Mouse (Mus musculus) limb, embryonic 14.5 days (tissue): ENCODE data around the gene Vamp8. TPM values are rescaled to one million over a fixed set of nuclear protein-coding genes. Genes with fewer than 3 reads are reported as not detected.
A peak's percentile ranks its signal among the peaks of the same experiment; 100 is the strongest.

Source experiments
- ATAC-seq: fragments of 200-750 bp; cut with Nextera tagmentation; 2 replicates; pipeline ENCODE4 v1.8.0; 2017; ENCODE audit warnings: low read depth, moderate number of reproducible peaks, moderate TSS enrichment; ENCODE audit not compliant: low FRiP score
- DNase-seq: peaks from one replicate; pipeline ENCODE4 v3.0.0-alpha.2; 2015; ENCODE audit warnings: low spot score
- H3K27ac ChIP-seq: fragments of 300-500 bp; sonication (generic); replicated peaks from 2 replicates; pipeline ENCODE4 v1.5.1; 2014; ENCODE audit warnings: low read depth, mild to moderate bottlenecking, low read length, moderate library complexity, mixed read lengths
- H3K27me3 ChIP-seq: fragments of 300-500 bp; sonication (generic); 2 replicates; pipeline ENCODE4 v1.6.1; 2014; ENCODE audit warnings: low read length, mixed read lengths; ENCODE audit not compliant: control insufficient read depth, insufficient read depth
- H3K36me3 ChIP-seq: fragments of 300-500 bp; sonication (generic); 2 replicates; pipeline ENCODE4 v1.6.1; 2014; ENCODE audit warnings: mild to moderate bottlenecking, low read length, moderate library complexity, mixed read lengths; ENCODE audit not compliant: control insufficient read depth, insufficient read depth
- H3K4me1 ChIP-seq: fragments of 300-500 bp; sonication (generic); 2 replicates; pipeline ENCODE4 v1.6.1; 2014; ENCODE audit warnings: antibody characterized with exemption, low read length, mixed read lengths; ENCODE audit not compliant: control insufficient read depth, insufficient read depth
- H3K4me2 ChIP-seq: fragments of 300-500 bp; sonication (generic); replicated peaks from 2 replicates; pipeline ENCODE4 v1.6.1; 2014; ENCODE audit warnings: low read depth, mild to moderate bottlenecking, low read length, moderate library complexity; ENCODE audit not compliant: severe bottlenecking
- H3K4me3 ChIP-seq: fragments of 300-500 bp; sonication (generic); replicated peaks from 2 replicates; pipeline ENCODE4 v1.5.1; 2014; ENCODE audit warnings: low read length
- H3K9ac ChIP-seq: fragments of 300-500 bp; sonication (generic); 2 replicates; pipeline ENCODE4 v1.6.1; 2014; ENCODE audit warnings: mild to moderate bottlenecking, low read depth, low read length, moderate library complexity; ENCODE audit not compliant: severe bottlenecking
- H3K9me3 ChIP-seq: fragments of 300-500 bp; sonication (generic); 2 replicates; pipeline ENCODE4 v1.6.1; 2016; ENCODE audit warnings: low read length; ENCODE audit not compliant: control insufficient read depth
- POLR2A ChIP-seq: fragments of 200-500 bp; IDR thresholded peaks from 2 replicates; pipeline ENCODE4 v1.8.0; 2012; ENCODE audit warnings: inconsistent platforms, mild to moderate bottlenecking, moderate library complexity, borderline replicate concordance; ENCODE audit not compliant: insufficient read depth, insufficient read length; ENCODE audit errors: extremely low read depth
- WGBS: fragments of 180-500 bp; shearing (Covaris S2); extraction: QIAGEN DNeasy Blood & Tissue Kit; methylation state at CpG from one replicate; pipeline ENCODE4 v1.1.7; 2014; 5-methylcytosine and 5-hydroxymethylcytosine counted together
- polyA plus RNA-seq, 2 experiments: library from polyadenylated mRNA; depleted of rRNA in 1 of 2; stranded (reverse) in 1 of 2; unstranded in 1 of 2; fragments of >200 nt; fragmentation: Nextera tagmentation in 1 of 2; extraction: Ambion mirVana in 1 of 2; gene quantifications; 2 replicates each; pipeline versions ENCODE4 v1.2.1 to v1.2.3; 2012 to 2014

Gene Vamp8
- polyA plus RNA-seq, 2 experiments: 125 to 173 TPM

DNA sequence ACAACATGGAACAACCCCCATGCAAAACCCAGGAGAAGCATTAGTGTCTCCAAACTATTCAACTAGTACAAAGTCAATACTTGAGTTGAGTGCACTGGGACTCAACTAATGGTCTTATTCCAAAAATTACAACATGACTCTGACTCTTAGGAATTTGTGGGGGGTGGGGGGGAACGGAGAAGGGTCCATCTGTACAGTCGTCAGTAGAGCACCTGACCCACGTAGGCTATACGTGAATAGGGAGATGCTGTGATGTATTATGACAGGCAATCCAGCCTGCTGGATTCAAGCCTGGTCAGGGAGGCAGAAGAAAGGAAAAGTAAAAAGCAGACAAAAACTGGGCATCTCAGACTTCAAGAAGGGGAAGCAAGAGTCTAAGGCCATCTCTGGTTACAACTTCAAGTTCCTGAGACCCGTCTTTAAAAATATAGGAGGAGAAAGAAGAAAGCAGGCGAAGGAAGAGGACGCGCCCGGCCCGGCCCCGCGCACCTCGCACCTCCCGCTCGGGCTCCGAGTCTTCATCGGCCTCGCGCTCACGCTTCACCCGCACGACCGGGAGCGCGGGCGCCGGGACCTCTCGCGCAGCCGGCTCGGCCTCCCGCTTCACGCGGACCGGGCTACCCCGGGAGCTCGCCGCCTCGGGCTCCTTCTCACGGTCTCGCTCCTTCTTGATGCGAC is 46.0 kb downstream of the Vamp8 start:
- ATAC-seq: peak; percentile 28; the same call in 1 of the 2 replicates
- no peak for DNase-seq
- H3K9ac ChIP-seq: peak overlapping the region; percentile 82
- peaks cover 18% of the 10 kb centered on the region for H3K36me3 ChIP-seq
- under 1% methylated on average over 25 of the region's 42 CpGs for WGBS
- H3K27me3 ChIP-seq: no peaks in the 10 kb centered on the region
- peak overlapping the region; percentile 56 for H3K27ac ChIP-seq
- TF ChIP-seq POLR2A: no peak
- peak overlapping the region; percentile 79 for H3K4me3 ChIP-seq
- no peaks in the 10 kb centered on the region for H3K9me3 ChIP-seq
- H3K4me2 ChIP-seq: peak overlapping the region; percentile 66
- peaks cover 23% of the 10 kb centered on the region for H3K4me1 ChIP-seq

DNA sequence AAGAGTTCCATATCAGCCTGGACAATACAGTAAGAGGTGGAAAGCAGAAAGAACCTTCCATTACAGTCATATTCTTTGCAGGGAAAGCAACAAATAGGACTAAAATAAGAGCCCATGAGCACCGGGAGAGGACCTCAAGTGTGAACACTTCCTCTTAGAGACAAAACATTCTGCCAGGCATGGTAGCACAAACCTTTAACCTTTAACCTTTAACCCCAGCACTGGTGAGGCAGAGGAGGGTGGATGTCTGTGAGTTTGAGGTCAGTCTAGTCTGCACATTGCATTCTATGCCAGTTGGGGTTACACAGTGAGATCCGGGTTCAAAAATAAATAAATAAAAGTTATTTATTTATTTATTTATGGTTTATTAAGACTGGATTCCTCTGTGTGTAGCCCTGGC is 50.0 kb downstream of the Vamp8 start:
- TF ChIP-seq POLR2A: no peak
- Histone ChIP-seq H3K4me3 (no peak overlapping the region), H3K9me3 (no peaks in the 10 kb centered on the region), H3K27ac (no peak overlapping the region), H3K36me3 (peaks cover 42% of the 10 kb centered on the region), H3K4me1 (peaks cover 12% of the 10 kb centered on the region), H3K4me2 (no peak overlapping the region), H3K9ac (no peak overlapping the region), H3K27me3 (no peaks in the 10 kb centered on the region)
- no peak for ATAC-seq
- 71% methylated on average over 2 of the region's 2 CpGs for WGBS
- DNase-seq: no peak

Other genes starting within 250 kb of the Vamp8 start
- 19.8 and 26.5 TPM in 2 replicates for gene Atoh8, start 155.1 kb downstream of the Vamp8 start, polyA plus RNA-seq (2012; rRNA removed)
- 15.1 and 19.5 TPM in 2 replicates for gene Atoh8, start 155.1 kb downstream of the Vamp8 start, polyA plus RNA-seq (2014; fragmentation: Nextera tagmentation; extraction: Ambion mirVana)
- gene Sftpb, start 86.1 kb downstream of the Vamp8 start, polyA plus RNA-seq (2012; rRNA removed): not detected in 2 replicates
- gene Sftpb, start 86.1 kb downstream of the Vamp8 start, polyA plus RNA-seq (2014; fragmentation: Nextera tagmentation; extraction: Ambion mirVana): not detected in 2 replicates
- 35.8 and 39.1 TPM in 2 replicates for gene Usp39, start 45.5 kb downstream of the Vamp8 start, polyA plus RNA-seq (2012; rRNA removed)
- gene Usp39, start 45.5 kb downstream of the Vamp8 start, polyA plus RNA-seq (2014; fragmentation: Nextera tagmentation; extraction: Ambion mirVana): 52.2 and 53.7 TPM in 2 replicates
- 30.6 and 31.7 TPM in 2 replicates for gene 0610030E20Rik, start 43.4 kb downstream of the Vamp8 start, polyA plus RNA-seq (2012; rRNA removed)
- 23.0 and 23.5 TPM in 2 replicates for gene 0610030E20Rik, start 43.4 kb downstream of the Vamp8 start, polyA plus RNA-seq (2014; fragmentation: Nextera tagmentation; extraction: Ambion mirVana)
- gene Tmem150a, start 35.3 kb downstream of the Vamp8 start, polyA plus RNA-seq (2012; rRNA removed): 32.9 and 50.5 TPM in 2 replicates
- 16.0 and 16.1 TPM in 2 replicates for gene Tmem150a, start 35.3 kb downstream of the Vamp8 start, polyA plus RNA-seq (2014; fragmentation: Nextera tagmentation; extraction: Ambion mirVana)
- gene Rnf181, start 23.7 kb downstream of the Vamp8 start, polyA plus RNA-seq (2012; rRNA removed): 65.7 and 79.5 TPM in 2 replicates
- 84.4 and 85.6 TPM in 2 replicates for gene Rnf181, start 23.7 kb downstream of the Vamp8 start, polyA plus RNA-seq (2014; fragmentation: Nextera tagmentation; extraction: Ambion mirVana)
- gene Vamp5, start 10.2 kb downstream of the Vamp8 start, polyA plus RNA-seq (2012; rRNA removed): 14.5 and 16.6 TPM in 2 replicates
- 20.8 and 24.5 TPM in 2 replicates for gene Vamp5, start 10.2 kb downstream of the Vamp8 start, polyA plus RNA-seq (2014; fragmentation: Nextera tagmentation; extraction: Ambion mirVana)
- 44.9 and 59.8 TPM in 2 replicates for gene Ggcx, start 23.6 kb upstream of the Vamp8 start, polyA plus RNA-seq (2012; rRNA removed)
- gene Ggcx, start 23.6 kb upstream of the Vamp8 start, polyA plus RNA-seq (2014; fragmentation: Nextera tagmentation; extraction: Ambion mirVana): 15.3 and 18.4 TPM in 2 replicates
- gene Mat2a, start 48.9 kb upstream of the Vamp8 start, polyA plus RNA-seq (2012; rRNA removed): 252 and 285 TPM in 2 replicates
- gene Mat2a, start 48.9 kb upstream of the Vamp8 start, polyA plus RNA-seq (2014; fragmentation: Nextera tagmentation; extraction: Ambion mirVana): 352 and 392 TPM in 2 replicates
- gene Sh2d6, start 131.0 kb upstream of the Vamp8 start, polyA plus RNA-seq (2012; rRNA removed): 0.36 and 0.43 TPM in 2 replicates
- not detected in 2 replicates for gene Sh2d6, start 131.0 kb upstream of the Vamp8 start, polyA plus RNA-seq (2014; fragmentation: Nextera tagmentation; extraction: Ambion mirVana)
- gene Capg, start 153.7 kb upstream of the Vamp8 start, polyA plus RNA-seq (2012; rRNA removed): 29.2 and 30.9 TPM in 2 replicates
- gene Capg, start 153.7 kb upstream of the Vamp8 start, polyA plus RNA-seq (2014; fragmentation: Nextera tagmentation; extraction: Ambion mirVana): 80.7 and 86.6 TPM in 2 replicates
- 13.7 and 18.6 TPM in 2 replicates for gene Elmod3, start 207.7 kb upstream of the Vamp8 start, polyA plus RNA-seq (2012; rRNA removed)
- gene Elmod3, start 207.7 kb upstream of the Vamp8 start, polyA plus RNA-seq (2014; fragmentation: Nextera tagmentation; extraction: Ambion mirVana): 19.4 and 20.3 TPM in 2 replicates
- gene Retsat, start 207.8 kb upstream of the Vamp8 start, polyA plus RNA-seq (2012; rRNA removed): 8.8 and 10.7 TPM in 2 replicates
- 16.1 and 19.0 TPM in 2 replicates for gene Retsat, start 207.8 kb upstream of the Vamp8 start, polyA plus RNA-seq (2014; fragmentation: Nextera tagmentation; extraction: Ambion mirVana)
- gene Tgoln1, start 226.3 kb upstream of the Vamp8 start, polyA plus RNA-seq (2012; rRNA removed): 19.4 and 19.9 TPM in 2 replicates
- gene Tgoln1, start 226.3 kb upstream of the Vamp8 start, polyA plus RNA-seq (2014; fragmentation: Nextera tagmentation; extraction: Ambion mirVana): 27.6 and 28.1 TPM in 2 replicates